Mouse (Mus musculus) embryonic fibroblast, embryonic 13.5 days (primary cell): ENCODE measurements around the gene Prkcd.

Experiments
- CTCF ChIP-seq: IDR thresholded peaks from 2 replicates; pipeline ENCODE4 v1.5.1; 2011; ENCODE audit warnings: mild to moderate bottlenecking, control low read depth, low read length, moderate library complexity, borderline replicate concordance; ENCODE audit not compliant: insufficient read depth
- POLR2A ChIP-seq: IDR thresholded peaks from 2 replicates; pipeline ENCODE4 v1.6.1; 2011; ENCODE audit warnings: low read depth, mild to moderate bottlenecking, control low read depth, low read length, moderate library complexity

DNA sequence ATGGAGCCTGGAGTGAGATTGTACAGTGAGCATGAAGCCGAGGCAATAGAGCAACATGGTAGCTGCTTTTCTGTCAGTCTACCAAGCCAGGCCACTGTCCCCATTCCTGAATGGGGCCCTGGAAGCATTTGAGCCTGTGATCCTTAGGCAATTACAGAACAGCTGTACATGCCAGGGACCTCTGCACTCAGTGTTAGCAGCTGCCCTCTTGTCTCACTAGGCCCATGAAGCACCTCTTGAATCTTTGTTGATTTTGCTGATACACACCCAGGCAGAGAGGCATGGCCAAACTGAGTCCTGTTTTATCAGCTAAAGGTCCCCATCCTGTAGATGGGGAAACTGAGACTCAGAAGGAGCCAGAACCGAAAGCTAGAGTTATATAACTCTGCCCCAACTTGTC lies 15.7 kb downstream of the Prkcd start:
- TF ChIP-seq CTCF (no peak), POLR2A (no peak)
